Mouse (Mus musculus) heart, postnatal 0 days (tissue): Measurements from ENCODE around the gene Gm13694.
"Not testable (repeated sequence)": the region's sequence is repeated elsewhere in the genome, so short reads cannot be mapped to it uniquely, and the experiment has no call there.

ENCODE experiments used
- CTCF ChIP-seq: IDR thresholded peaks from 2 replicates; pipeline ENCODE4 v1.5.1; 2016; ENCODE audit warnings: antibody characterized with exemption, control low read depth, low read depth
- EP300 ChIP-seq: IDR thresholded peaks from 2 replicates; pipeline ENCODE4 v1.6.1; 2016; ENCODE audit warnings: antibody characterized with exemption, low read depth

GRCm38 (mm10) chr2:84016291-84016690 is 37.6 kb downstream of the Gm13694 start:
- not testable (repeated sequence) for TF ChIP-seq CTCF, EP300
